Mouse (Mus musculus) lung, postnatal 0 days (tissue): ENCODE measurements around the gene Olfr1410.

Source experiments
- CTCF ChIP-seq: IDR thresholded peaks from 2 replicates; pipeline ENCODE4 v1.5.1; 2016; ENCODE audit warnings: antibody characterized with exemption, mild to moderate bottlenecking
- EP300 ChIP-seq: IDR thresholded peaks from 2 replicates; pipeline ENCODE4 v1.6.1; 2016; ENCODE audit warnings: antibody characterized with exemption, mild to moderate bottlenecking, control low read depth

DNA sequence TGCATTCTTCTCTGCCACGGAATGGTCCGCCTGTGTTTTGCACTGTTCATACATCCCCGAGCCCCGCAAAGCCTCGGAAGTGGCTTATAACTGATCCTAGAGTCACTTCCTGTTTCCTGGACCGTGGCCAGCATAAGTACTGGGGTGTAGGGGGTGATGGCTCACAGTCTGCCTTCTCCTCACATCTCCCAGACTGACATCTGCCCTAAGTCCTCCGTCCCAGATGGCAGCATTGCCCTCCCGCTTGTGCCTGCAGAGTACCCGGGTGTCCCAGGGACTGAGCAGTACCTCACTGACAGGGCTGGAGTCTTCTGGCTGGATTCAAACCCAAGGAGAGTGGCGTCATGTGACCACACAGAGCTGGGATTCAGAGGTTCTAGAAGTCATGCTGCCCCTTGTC is 42.6 kb downstream of the Olfr1410 start:
- TF ChIP-seq CTCF (no peak), EP300 (no peak)
